Mouse (Mus musculus) kidney, adult 8-10 months (tissue): ENCODE data around the gene Tmem121b.
A peak's percentile ranks its signal among the peaks of the same experiment; 100 is the strongest.

Experiments
- DNase-seq, 2 experiments: peaks; one replicate each; pipeline ENCODE4 v3.0.0; 2022

Tmem121b gene

GRCm38 (mm10) chr6:120493374-120494181 is at the start of gene Tmem121b:
Gene Tmem121b (minus strand): TSS chr6:120493807.
- no peak for DNase-seq

- no peak for DNase-seq
These were observed 48.5 kb upstream of the Tmem121b start for GRCm38 (mm10) chr6:120542061-120542460.

GRCm38 (mm10) chr6:120541386-120541785 is 47.8 kb upstream of the Tmem121b start:
- DNase-seq: no peak

- peak; percentile 39 to 50 for DNase-seq
These were observed 46.2 kb upstream of the Tmem121b start for GRCm38 (mm10) chr6:120539781-120540231.

GRCm38 (mm10) chr6:120539132-120539759 is 45.6 kb upstream of the Tmem121b start:
- peak; percentile 73 to 83 for DNase-seq

- no peak for DNase-seq
These were observed 42.7 kb upstream of the Tmem121b start for GRCm38 (mm10) chr6:120536337-120536736.

- DNase-seq: no peak
These were observed 39.0 kb upstream of the Tmem121b start for GRCm38 (mm10) chr6:120532594-120532993.

GRCm38 (mm10) chr6:120531020-120531965 is 37.7 kb upstream of the Tmem121b start, which contains the start of gene Hdhd5:
Gene Hdhd5 (minus strand): TSS chr6:120531319.
- peak; percentile 86 to 88 for DNase-seq

GRCm38 (mm10) chr6:120529123-120529522 is 35.5 kb upstream of the Tmem121b start:
- DNase-seq: no peak

GRCm38 (mm10) chr6:120524796-120525195 is 31.2 kb upstream of the Tmem121b start:
- no peak for DNase-seq

- DNase-seq: no peak
These were observed 26.0 kb upstream of the Tmem121b start for GRCm38 (mm10) chr6:120519647-120520046.

GRCm38 (mm10) chr6:120517311-120517710 is 23.7 kb upstream of the Tmem121b start:
- DNase-seq: no peak

- DNase-seq: no peak
These were observed 23.3 kb upstream of the Tmem121b start for GRCm38 (mm10) chr6:120516879-120517278.

GRCm38 (mm10) chr6:120516422-120516821 is 22.8 kb upstream of the Tmem121b start:
- DNase-seq: no peak

GRCm38 (mm10) chr6:120511212-120511611 is 17.6 kb upstream of the Tmem121b start:
- DNase-seq: no peak

- no peak for DNase-seq
These were observed 16.8 kb upstream of the Tmem121b start for GRCm38 (mm10) chr6:120510425-120510824.

- no peak for DNase-seq
These were observed 16.4 kb upstream of the Tmem121b start for GRCm38 (mm10) chr6:120509975-120510374.

- DNase-seq: no peak
These were observed 15.0 kb upstream of the Tmem121b start for GRCm38 (mm10) chr6:120508645-120509044.

GRCm38 (mm10) chr6:120505531-120505930 is 11.9 kb upstream of the Tmem121b start:
- no peak for DNase-seq

- DNase-seq: no peak
These were observed 10.4 kb upstream of the Tmem121b start for GRCm38 (mm10) chr6:120504051-120504450.

GRCm38 (mm10) chr6:120496544-120496943 is 2.9 kb upstream of the Tmem121b start:
- no peak for DNase-seq

- DNase-seq: no peak
These were observed 871 bp downstream of the Tmem121b start for GRCm38 (mm10) chr6:120492499-120493373.
